Mouse (Mus musculus) left cerebral cortex, adult 11 months (tissue): ENCODE measurements around the gene Rps23.
"Not testable (repeated sequence)": the region's sequence is repeated elsewhere in the genome, so short reads cannot be mapped to it uniquely, and the experiment has no call there.

Experiments
- DNase-seq: peaks from one replicate; pipeline ENCODE4 v3.0.0; 2022; ENCODE audit warnings: low spot score

Gene Rps23

DNA sequence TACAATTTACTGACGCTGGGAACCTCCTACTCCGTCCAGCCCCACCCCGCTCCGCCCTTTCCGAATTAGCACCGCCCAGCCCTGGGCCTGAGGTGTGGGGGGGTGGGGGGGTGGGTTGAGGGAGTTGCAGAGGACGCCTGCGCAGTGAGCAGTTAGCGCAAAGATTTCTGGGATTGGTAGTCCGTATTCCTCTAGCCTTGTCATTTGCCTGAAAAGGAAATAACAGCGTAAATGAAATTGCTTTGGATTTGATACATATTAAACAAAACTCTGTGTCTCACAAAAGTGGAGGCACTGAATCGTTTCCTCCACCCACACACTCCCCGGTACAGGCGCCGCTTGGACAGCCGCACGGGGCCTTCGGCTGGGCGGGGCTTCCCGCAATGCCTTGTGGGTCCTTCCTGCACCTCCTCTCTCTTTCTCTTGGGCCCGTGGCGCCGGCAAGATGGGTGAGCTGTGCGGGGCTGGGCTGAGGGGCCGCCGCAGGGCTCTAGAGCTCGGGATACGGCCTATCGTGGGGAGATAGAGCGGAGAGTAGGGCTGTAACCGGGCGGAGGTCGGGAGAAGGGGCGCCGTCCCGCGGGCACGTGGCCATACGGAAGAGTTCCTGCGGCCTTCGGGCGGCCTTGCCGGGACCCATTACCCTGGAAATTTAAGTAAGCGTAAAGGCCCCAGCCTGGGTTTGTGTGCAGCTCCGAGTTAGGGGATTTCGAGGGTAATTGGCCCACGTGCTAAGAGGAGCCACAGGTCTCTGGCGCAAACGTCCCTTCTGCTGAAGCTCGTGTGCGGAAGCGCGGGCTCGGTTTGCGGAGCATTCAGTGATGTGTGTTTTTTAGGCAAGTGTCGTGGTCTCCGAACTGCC is at the start of gene Rps23:
TSS of gene Rps23 (plus strand) at position 208 of the 862 bp plus-strand sequence.
- peak; percentile 84 for DNase-seq

DNA sequence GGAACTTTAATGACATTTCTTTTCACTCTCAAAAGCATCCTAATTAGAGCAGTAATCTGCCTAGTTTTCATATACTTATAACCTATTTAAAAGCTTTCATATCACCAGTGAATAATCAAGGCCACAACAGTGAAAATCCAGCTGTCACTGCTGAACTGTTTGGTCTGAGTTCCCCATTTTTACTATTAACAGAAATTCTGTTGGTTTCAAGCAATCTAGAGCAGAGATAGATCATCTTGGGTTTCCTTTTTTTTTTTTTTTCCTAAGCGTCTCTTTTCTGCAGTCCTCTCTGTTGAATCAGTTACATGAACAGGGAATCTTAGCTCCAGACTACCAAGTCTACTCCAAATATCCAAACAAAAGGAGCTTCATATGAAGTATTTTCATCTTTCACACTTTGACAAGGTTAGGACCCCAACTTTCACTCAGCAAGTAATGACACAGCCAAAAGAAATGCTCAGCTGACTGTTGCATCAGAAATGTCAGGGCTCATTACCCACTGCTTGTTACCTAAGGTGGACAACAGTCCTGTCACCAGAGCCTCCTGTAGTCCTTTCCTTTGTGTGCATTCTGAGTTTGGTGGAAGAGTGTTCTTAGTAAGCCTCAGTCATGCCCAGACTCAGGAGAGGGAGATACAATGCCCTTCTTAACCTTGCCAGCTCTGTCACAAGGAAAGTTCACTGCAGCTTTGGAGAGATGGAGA is 40.9 kb upstream of the Rps23 start:
- no peak for DNase-seq

DNA sequence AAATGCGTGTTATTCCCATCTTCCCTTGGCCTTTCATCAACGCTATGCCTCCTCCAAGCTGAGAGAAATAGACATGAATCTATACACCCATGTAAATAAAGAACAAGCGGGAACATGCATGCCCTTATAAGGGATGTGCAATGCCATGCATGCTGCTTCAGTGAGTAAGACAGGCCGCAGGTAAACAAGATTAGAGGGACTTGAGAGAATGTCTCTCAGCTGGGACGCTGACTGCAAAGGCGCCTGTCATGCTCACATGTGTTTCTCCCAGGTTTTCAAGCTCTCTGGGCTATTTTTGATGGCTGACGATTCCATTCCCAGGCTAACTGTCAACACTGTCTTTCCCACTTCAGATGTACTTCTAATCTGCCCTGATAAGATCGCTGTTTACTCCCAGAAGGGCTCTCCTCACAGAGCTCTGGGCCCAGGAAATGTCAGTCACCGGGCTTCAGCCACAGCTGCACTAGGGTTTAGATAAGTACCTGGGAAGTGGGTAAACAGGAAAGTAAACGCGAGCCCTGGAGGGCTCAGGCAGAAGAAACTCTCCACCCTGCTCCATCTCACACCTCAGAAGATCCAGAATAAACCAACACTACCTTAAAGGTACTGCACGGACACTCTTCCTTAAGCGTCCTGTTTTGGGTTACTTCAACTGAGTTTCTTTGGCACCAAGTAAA is 36.8 kb upstream of the Rps23 start:
- DNase-seq, result no peak

DNA sequence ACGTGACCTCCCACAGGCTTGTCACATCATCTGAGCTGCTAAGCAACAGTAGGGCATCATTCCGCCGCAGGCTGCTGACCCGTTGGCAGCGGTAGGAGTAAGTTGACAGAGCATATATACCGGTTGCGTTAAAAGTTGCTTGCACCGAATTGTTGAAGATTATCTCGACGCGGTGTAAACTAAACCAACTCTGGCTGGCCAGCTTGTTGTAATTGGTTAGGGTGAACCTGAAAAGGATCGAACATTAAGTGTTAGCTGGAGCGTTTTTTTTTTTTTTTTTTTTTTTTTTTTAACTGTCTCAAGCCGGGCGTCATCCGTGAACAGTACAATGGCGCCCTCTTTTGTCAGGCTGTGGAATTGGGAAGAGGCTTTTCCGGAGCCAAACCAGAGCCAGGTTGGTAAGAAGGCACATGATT is 36.2 kb upstream of the Rps23 start:
- peak; percentile 58 for DNase-seq

DNA sequence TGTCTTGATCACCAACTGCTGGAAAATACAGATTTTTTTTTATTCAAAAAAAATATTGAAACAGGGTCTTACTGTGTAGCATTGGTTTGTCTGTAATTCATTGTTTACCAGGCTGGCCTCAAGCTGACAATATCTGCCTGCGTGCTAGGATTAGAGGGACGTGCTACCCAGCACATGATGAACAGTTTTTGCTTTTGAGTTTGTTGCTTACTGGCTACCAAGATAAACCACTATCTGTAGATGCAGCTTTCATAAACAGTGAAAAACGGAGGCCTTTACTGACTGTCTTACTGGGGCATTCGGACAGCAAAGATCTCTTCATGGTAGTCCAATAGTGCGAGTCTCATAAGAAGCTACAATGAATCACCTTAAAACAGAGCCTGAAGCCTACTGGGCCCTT is 32.6 kb upstream of the Rps23 start:
- no peak for DNase-seq

DNA sequence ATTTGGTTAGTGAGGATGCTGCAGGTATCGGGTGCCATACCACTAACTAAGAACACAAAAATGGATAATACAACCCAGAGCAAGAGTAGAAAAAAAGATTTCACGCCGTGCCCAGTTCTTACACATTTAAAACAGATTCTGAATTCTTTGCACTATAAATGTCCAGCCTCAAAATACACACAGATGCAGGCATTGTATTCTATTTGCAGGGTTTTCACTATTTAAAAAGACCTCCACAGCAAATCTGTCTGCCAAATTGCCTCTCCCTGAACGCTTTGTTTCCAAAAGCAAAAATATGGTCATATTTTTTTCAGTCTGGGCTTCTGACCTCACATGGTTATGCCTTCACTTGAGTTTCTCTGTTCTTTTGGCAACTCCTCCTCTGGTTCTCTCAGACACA is 27.9 kb upstream of the Rps23 start:
- no peak for DNase-seq

DNA sequence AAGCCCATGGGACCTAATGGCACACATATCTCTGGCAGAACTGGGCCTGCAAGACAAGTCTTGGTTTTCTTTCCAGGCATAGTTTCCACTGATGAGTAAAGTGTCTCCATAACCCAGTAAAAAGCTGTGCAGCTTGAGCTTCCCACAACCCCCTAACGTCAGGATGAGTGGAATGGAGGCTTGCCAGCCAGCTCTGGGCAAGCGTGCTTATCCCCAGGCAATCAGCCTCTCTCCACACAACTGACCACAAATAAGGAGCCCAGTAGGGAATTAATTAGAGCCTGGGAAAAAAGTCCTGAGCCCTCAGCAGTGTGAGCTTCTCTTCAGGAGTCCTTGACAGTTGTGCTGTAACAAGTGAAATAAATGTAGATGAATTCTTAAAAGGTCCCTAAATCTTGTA is 26.7 kb upstream of the Rps23 start:
- DNase-seq, result no peak

DNA sequence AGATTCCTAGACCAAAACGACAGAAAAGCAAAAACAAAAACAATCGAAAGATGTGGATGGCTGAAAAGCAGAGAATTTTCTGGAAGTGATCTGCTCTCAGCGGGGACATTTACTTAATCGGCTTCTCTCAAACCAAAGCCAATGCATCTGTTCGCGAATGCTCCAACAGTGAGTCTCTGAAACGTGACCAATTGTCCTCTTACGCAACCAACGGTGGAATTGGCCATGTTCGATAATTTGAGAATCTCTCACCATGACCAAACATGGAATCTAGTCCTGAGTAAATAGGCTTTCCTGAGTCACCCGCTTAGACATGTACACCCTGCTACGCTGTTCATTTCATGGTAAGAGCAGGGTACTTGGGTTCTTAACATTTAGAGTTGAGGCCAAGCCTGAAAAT is 25.9 kb upstream of the Rps23 start:
- DNase-seq, result no peak

DNA sequence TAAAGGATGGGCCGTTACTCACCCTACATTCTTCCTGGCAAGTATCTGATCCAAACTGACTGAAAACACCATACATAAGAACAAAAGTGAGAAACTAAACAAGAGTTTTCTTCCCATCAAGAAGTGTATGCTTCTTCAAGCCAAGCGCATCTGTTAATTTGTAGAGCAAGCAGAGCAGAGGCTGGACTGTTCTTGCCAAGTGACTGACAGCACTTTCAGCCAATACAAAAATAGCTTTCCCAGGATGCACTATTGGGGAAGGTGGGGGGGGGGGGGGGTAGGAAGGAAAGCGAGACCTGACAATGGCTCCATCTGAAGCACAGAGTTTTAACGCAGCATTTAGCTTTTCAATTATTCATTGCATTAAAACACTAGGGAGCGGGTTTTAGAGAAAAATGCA is 17.6 kb upstream of the Rps23 start, which contains the start of gene Atp6ap1l:
TSS of gene Atp6ap1l (minus strand) at position 180 of the 400 bp plus-strand sequence.
- DNase-seq, result no peak

DNA sequence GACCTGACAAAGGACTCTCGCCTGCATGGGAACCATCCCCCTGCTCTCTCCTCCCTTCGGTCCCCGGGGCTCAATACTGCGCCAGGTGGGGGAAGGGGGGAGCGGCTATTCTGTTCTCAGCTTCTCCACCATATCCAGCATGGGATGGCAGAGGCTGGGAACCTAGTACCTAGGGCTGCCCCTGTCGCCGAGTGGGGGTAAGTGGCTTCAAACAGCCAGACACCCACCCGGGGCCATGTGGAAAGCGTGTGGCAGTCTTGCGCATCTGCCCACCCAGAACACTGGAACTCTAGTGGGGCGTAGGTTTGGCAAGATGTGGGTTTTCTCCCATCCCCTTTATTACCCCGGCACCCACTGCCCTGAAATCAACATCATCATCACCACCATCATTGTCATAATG is 15.4 kb upstream of the Rps23 start:
- DNase-seq, result no peak

DNA sequence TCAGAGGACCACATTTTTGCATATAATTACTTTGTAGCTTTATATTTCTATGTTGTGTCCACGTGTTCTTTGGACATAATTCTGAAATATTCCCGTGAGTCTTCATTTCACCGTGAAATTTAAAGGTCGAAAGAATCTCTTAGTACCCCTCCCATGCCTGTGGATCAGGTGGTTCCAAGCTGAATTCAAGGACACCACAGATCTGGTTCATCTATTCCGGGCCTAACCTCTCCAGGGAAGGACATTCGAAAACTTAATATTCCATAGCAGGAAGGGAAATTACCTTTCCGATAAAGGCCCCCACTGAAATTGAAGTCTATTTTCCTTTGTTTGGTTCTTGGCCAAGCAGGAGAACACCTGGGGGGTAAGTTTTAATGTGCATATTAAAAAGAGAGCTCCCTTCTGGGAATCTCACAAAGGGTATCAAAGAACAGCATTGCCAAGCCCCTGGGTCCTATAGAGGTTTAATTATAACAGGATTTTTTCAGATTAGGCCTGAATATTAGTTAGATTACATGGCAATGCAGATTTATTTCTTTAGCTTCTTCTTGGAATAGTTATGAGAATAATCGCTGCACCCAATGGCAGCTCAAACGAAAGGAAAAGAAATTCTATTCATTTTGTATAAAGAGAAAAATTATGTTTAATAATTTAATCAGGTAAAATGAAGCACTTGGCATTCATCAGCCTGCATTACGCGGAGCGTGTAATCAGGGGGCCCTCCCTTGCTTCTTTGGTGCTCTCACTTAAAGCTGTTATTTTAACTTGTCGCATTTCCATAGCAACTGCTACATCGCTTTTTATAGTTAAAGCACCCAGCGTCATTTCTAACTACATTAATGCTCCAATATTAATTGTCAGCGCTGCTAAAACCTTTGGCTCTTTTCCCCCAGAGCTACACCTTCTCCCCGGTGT is 9.7 kb upstream of the Rps23 start:
- peak; percentile 47 for DNase-seq

DNA sequence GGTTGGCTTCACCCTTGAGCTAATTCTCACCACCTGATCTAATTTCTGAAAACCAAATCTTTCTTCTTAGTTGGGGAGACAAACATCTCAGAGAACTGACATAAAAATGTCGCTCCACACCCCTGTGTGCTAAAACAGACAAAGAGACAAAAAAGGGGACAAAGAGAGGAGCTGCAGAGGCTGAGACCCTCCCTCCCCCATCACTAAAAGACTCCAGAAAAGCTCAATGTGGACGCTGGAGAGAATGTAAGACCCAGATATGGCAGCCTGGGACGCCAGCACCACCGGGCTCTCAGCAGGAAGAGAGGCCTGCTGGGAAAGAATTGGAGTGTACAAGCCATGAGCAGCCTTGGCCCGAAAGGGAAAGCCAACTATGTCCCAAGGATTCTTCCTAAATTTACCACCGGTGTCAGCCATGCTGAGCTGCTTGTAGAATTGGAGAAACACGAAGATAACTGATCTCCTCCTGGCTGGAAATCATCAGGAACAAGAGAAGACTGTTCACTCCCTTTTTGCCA is 9.0 kb upstream of the Rps23 start:
- no peak for DNase-seq

DNA sequence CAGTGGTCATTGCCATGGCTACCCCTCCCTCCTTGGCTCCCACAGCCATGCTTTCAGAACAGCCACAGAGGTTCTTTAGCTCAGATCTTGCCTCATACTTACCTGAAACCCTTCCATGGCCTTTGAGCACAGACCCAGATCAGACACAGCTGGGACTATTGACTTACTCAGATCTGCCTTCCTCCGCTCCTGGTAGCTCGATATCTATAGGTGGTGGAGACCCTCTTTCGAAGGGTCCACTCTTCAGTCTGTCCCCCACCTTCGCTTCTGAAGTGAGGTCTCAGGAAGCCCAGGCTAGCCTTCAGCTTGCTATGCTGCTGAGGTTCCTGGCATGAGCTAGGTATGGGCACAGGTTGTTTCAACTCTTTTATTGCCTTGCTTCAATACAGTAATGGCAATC is 8.0 kb upstream of the Rps23 start:
- no peak for DNase-seq

DNA sequence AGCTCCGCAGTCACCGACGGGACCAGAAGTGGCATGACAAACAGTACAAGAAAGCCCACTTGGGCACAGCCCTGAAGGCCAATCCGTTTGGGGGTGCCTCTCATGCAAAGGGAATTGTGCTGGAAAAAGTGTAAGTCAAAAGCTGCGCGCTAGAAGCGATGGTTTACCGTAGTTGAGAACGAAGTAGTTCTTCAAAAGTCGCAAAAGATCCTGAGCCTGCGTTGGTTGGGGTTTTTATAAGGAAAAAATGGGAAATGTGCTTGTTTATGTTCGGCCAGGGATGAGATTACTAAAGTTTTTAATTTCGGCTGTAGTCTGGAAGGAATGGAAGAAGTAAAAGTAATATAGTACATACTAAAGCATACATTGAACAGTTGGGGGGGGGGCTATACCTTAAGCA is 859 bp downstream of the Rps23 start:
- DNase-seq, result not testable (repeated sequence)

DNA sequence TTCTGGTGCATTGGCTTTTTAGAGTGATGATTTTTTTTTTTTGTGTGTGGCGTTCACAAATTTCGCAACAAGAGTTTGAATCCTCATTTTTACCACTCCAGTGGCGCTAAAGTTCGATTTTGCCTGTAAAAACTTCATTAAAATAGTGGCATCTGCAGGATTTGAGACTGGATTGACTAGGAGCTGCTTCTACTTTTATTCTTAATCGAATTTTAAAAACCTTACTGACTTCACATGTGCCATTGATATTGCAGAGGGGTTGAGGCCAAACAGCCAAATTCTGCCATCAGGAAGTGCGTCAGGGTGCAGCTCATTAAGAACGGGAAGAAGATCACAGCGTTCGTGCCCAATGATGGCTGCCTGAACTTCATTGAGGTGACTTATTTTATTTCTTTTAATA is 1.3 kb downstream of the Rps23 start:
- no peak for DNase-seq

DNA sequence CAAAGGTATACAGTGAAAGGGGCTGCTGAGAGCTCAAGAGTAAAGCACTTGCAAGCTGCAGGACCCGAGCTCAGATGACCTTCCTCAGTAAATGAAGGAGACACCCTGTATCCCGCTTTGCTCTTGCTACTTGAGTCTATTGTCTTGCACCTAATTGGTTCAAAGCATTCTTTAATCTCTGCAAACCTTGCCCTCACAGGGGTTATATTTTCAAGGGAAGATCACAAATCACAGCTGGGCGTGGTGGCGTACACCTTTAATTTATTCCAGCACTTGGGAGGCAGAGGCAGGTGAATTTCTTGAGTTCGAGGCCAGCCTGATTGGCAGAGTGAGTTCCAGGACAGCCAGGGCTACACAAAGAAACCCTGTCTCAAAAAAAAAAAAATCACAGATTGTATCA is 2.4 kb downstream of the Rps23 start:
- no peak for DNase-seq

DNA sequence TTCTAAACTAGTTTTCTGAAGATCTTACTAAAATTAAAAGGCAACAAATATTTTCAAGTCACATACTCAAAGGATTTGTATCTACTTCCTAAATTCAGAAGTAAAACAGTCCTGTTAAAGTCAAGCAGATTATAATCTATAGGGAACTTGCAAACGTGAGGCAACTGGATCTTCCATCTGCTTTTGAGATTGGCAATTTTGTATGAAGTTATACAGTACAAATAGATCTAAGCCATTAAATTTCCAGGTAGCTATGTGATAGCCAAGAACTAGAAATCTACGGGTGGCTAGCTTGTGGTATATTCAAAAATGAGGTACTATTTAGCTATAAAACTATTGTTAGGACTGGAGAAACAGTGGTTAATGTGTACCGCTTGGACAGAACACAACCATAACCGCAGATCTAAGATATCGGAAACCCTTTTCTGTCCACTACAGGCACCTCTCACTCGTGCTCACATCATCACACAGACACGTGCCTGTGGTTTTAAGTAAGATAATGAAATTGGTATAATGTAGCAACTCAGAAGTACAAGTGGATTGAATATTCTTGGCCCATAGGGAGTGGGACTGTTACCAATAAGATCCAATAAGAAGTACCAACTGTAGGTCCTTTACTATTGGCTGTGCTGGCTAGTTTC is 3.5 kb downstream of the Rps23 start:
- no peak for DNase-seq

DNA sequence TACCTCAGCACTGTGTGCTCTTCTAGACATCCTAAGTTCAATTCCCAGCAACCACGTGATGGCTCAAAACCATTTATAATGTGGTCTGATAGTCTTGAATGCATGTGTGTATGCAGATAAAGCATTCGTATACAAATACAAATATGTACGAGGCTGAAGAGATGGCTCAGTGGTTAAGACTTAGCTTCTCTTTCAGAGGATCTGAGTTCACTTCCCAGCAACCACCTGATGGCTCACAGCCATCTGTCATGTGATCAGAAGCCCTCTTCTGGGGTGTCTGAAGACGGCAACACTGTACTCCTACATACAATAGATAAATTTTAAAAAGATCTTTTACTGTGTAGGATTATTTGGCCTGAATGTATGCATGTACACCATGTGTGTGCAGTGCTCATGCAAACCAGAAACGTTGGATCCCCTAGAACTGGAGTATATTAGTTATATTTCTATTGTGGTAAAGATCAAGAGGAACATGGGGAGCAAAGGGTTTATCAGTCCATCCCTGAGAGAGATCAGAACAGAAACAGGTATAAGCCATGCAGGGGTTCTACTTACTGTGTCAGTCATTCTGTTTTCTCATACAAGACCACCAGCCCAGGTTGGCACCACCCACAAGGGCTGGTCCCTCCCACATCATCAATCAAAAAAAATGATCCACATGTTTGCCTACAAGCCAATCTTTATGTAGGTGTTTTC is 4.3 kb downstream of the Rps23 start:
- DNase-seq, result no peak

DNA sequence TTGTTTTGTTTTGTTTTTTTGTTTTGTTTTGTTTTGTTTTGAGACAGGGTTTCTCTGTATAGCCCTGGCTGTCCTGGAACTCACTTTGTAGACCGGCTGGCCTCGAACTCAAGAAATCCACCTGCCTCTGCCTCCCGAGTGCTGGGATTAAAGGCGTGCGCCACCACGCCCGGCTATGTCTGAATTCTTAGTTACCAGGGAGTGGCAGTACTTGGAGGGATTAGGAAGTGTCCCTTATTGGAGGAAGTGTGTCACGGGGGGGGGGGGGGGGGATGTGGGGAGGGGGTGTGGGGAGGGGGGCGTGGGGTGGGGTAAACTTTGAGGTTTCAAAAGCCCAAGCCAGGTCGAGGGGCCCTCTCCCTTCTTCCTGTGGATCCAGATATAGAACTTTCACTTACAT is 5.5 kb downstream of the Rps23 start:
- not testable (repeated sequence) for DNase-seq

DNA sequence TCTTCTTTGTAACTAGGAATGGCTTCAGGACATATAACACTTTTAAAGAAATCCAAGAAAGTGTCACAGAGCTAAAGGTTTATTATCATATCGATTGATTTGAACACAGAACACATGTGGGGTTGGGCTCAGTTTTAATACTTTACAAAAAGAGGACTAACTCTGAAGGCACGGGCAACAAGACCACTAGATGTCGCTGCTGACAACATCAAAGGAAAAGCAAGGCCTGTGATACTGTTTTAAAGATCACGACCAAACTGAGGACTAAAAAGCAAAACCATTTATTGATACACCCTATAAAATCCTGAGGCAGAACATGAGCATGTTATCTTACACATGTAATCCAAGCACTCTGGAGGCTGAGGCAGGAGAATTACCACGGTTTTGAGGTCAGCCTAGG is 7.1 kb downstream of the Rps23 start:
- peak; percentile 63 for DNase-seq
